Mouse (Mus musculus): ENCODE data around the gene Tppp3.

- TF ChIP-seq MAFK (IDR thresholded peaks at IDR 0.05; ENCODE audit: insufficient read depth, low read depth, low read length), result no peak
- no peak for TF ChIP-seq ZNF384 (IDR thresholded peaks at IDR 0.05; ENCODE audit: low read depth, low read length)
- TF ChIP-seq HCFC1 (IDR thresholded peaks at IDR 0.05; ENCODE audit: borderline replicate concordance, insufficient read depth, low read length), result no peak
These were observed 16.1 kb downstream of the Tppp3 start for GRCm38 (mm10) chr8:105455218-105455617.

All from ES-E14 (cell line).